Mouse (Mus musculus): Measurements from ENCODE around the gene Gm9611. TPM values are rescaled to one million over a fixed set of nuclear protein-coding genes. Genes with fewer than 3 reads are reported as not detected.
"Not testable (repeated sequence)": the region's sequence is repeated elsewhere in the genome, so short reads cannot be mapped to it uniquely, and the experiment has no call there.

Gm9611 gene
- not detected in 2 replicates for polyA plus RNA-seq (2012; rRNA removed)
- not detected in 2 replicates for polyA plus RNA-seq (2014; fragmentation: Nextera tagmentation; extraction: Ambion mirVana)

- DNase-seq (ENCODE audit: low spot score); H3K4me1 ChIP-seq (ENCODE audit: control insufficient read depth, insufficient read depth, low read length); H3K36me3 ChIP-seq (ENCODE audit: control insufficient read depth, insufficient read depth, low read length); H3K9ac ChIP-seq (ENCODE audit: low read depth, low read length, severe bottlenecking); ATAC-seq (ENCODE audit: low FRiP score, low read depth); H3K4me3 ChIP-seq (replicated peaks; ENCODE audit: low read length); H3K4me2 ChIP-seq (replicated peaks; ENCODE audit: low read depth, low read length, severe bottlenecking); H3K9me3 ChIP-seq (ENCODE audit: control insufficient read depth, low read length); H3K27me3 ChIP-seq (ENCODE audit: control insufficient read depth, insufficient read depth, low read length); H3K27ac ChIP-seq (replicated peaks; ENCODE audit: low read depth, low read length): not testable (repeated sequence)
- no CpG with 5 or more reads among the region's 3 CpGs for WGBS
These were observed at the start of gene Gm9611 for GRCm38 (mm10) chr14:42297258-42297657. TSS of gene Gm9611 (minus strand) at chr14:42297358.

DNA sequence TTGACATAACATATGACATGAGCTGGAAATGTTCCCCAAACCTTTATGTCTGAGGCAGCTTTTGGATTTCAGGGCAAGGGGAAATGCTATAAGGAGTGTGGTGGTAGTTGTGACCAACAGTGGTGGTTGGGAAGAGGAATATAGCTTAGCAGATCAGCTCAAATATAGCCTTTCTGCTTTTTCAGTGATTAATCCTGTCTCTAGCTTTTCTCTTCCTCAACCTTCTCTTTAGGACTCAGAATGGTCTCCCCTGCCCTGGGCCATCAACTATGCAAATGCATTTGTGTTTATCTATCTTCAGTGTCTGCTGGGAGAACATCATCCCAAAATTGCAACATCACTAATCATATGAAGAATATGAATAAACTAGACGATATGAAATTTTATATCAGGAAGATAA, 12.8 kb upstream of the Gm9611 start, which contains the start of gene Gm7995:
Gene Gm7995, plus strand, starts transcription at position 301 of the 400 bp plus-strand sequence.
- not testable (repeated sequence) for H3K4me1 ChIP-seq (ENCODE audit: control insufficient read depth, insufficient read depth, low read length); DNase-seq (ENCODE audit: low spot score); H3K27ac ChIP-seq (replicated peaks; ENCODE audit: low read depth, low read length); H3K27me3 ChIP-seq (ENCODE audit: control insufficient read depth, insufficient read depth, low read length); H3K36me3 ChIP-seq (ENCODE audit: control insufficient read depth, insufficient read depth, low read length); ATAC-seq (ENCODE audit: low FRiP score, low read depth); H3K4me3 ChIP-seq (replicated peaks; ENCODE audit: low read length); H3K9ac ChIP-seq (ENCODE audit: low read depth, low read length, severe bottlenecking); H3K9me3 ChIP-seq (ENCODE audit: control insufficient read depth, low read length); H3K4me2 ChIP-seq (replicated peaks; ENCODE audit: low read depth, low read length, severe bottlenecking)
- no CpG with 5 or more reads among the region's 1 CpGs for WGBS

- not testable (repeated sequence) for H3K4me3 ChIP-seq (replicated peaks; ENCODE audit: low read length); H3K27me3 ChIP-seq (ENCODE audit: control insufficient read depth, insufficient read depth, low read length); H3K4me2 ChIP-seq (replicated peaks; ENCODE audit: low read depth, low read length, severe bottlenecking); H3K9me3 ChIP-seq (ENCODE audit: control insufficient read depth, low read length); DNase-seq (ENCODE audit: low spot score); H3K9ac ChIP-seq (ENCODE audit: low read depth, low read length, severe bottlenecking); H3K4me1 ChIP-seq (ENCODE audit: control insufficient read depth, insufficient read depth, low read length); H3K36me3 ChIP-seq (ENCODE audit: control insufficient read depth, insufficient read depth, low read length); H3K27ac ChIP-seq (replicated peaks; ENCODE audit: low read depth, low read length); ATAC-seq (ENCODE audit: low FRiP score, low read depth)
- WGBS = no CpG with 5 or more reads among the region's 3 CpGs
These were observed 37.2 kb downstream of the Gm9611 start, which contains the start of gene Gm17026 for GRCm38 (mm10) chr14:42259948-42260347. TSS of gene Gm17026 (minus strand) at chr14:42260048.

Small RNAs within 50 kb of the gene (microRNA-seq; reads per million reads assigned to microRNA genes)
- gene Gm25208 = not detected
- gene Gm25892 = not detected

Other genes with a start within 250 kb of the Gm9611 start
- not detected in 2 replicates for gene Gm7951, start 180.0 kb downstream of the Gm9611 start, polyA plus RNA-seq (2012; rRNA removed)
- gene Gm7951, start 180.0 kb downstream of the Gm9611 start, polyA plus RNA-seq (2014; fragmentation: Nextera tagmentation; extraction: Ambion mirVana) = not detected in 2 replicates
- gene Gm17027, start 134.7 kb downstream of the Gm9611 start, polyA plus RNA-seq (2012; rRNA removed) = not detected in 2 replicates
- not detected in 2 replicates for gene Gm17027, start 134.7 kb downstream of the Gm9611 start, polyA plus RNA-seq (2014; fragmentation: Nextera tagmentation; extraction: Ambion mirVana)
- not detected in 2 replicates for gene Gm3573, start 106.6 kb downstream of the Gm9611 start, polyA plus RNA-seq (2012; rRNA removed)
- not detected in 2 replicates for gene Gm3573, start 106.6 kb downstream of the Gm9611 start, polyA plus RNA-seq (2014; fragmentation: Nextera tagmentation; extraction: Ambion mirVana)
- not detected in 2 replicates for gene Gm17026, start 37.3 kb downstream of the Gm9611 start, polyA plus RNA-seq (2012; rRNA removed)
- gene Gm17026, start 37.3 kb downstream of the Gm9611 start, polyA plus RNA-seq (2014; fragmentation: Nextera tagmentation; extraction: Ambion mirVana) = not detected in 2 replicates
- not detected in 2 replicates for gene Gm7995, start 12.9 kb upstream of the Gm9611 start, polyA plus RNA-seq (2012; rRNA removed)
- gene Gm7995, start 12.9 kb upstream of the Gm9611 start, polyA plus RNA-seq (2014; fragmentation: Nextera tagmentation; extraction: Ambion mirVana) = not detected in 2 replicates
- gene Gm8005, start 142.3 kb upstream of the Gm9611 start, polyA plus RNA-seq (2012; rRNA removed) = not detected in 2 replicates
- not detected in 2 replicates for gene Gm8005, start 142.3 kb upstream of the Gm9611 start, polyA plus RNA-seq (2014; fragmentation: Nextera tagmentation; extraction: Ambion mirVana)
- not detected in 2 replicates for gene Gm8011, start 166.5 kb upstream of the Gm9611 start, polyA plus RNA-seq (2012; rRNA removed)
- not detected in 2 replicates for gene Gm8011, start 166.5 kb upstream of the Gm9611 start, polyA plus RNA-seq (2014; fragmentation: Nextera tagmentation; extraction: Ambion mirVana)
- gene Gm8020, start 205.0 kb upstream of the Gm9611 start, polyA plus RNA-seq (2012; rRNA removed) = not detected in 2 replicates
- not detected in 2 replicates for gene Gm8020, start 205.0 kb upstream of the Gm9611 start, polyA plus RNA-seq (2014; fragmentation: Nextera tagmentation; extraction: Ambion mirVana)
- gene Gm8024, start 226.9 kb upstream of the Gm9611 start, polyA plus RNA-seq (2012; rRNA removed) = not detected in 2 replicates
- gene Gm8024, start 226.9 kb upstream of the Gm9611 start, polyA plus RNA-seq (2014; fragmentation: Nextera tagmentation; extraction: Ambion mirVana) = not detected in 2 replicates